Mouse (Mus musculus): Measurements from ENCODE around the gene Gm44790.
A peak's percentile ranks its signal among the peaks of the same experiment; 100 is the strongest.

Gene Gm44790

GRCm38 (mm10) chr6:86404100-86404861 is 22.2 kb upstream of the Gm44790 start, which contains the start of gene Tia1:
Tia1 (plus strand) TSS chr6:86404219.
- DNase-seq (ENCODE audit: low spot score) = peak; percentile 85

GRCm38 (mm10) chr6:86404996-86405395 is 21.5 kb upstream of the Gm44790 start:
- no peak for DNase-seq (ENCODE audit: low spot score)

- no peak for DNase-seq (ENCODE audit: low spot score)
These were observed 20.2 kb upstream of the Gm44790 start for GRCm38 (mm10) chr6:86406306-86406705.

DNA sequence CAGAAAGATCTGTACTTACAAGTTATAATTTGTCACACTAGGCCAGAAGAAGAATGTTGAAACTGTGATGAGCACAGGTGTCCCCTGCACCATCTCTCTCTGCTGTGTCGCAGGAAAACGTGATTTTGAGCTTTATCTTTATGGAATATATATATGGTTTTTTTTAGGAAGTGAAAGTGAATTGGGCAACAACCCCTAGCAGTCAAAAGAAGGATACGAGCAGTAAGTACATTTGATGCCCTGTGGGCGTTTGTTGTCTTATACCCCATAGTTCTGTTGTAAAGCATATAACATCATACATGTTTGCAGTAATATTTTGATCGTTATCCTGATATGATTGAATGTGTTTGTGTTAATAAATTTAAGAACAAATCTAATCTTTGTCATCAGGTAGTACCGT is 7.7 kb upstream of the Gm44790 start:
- no peak for DNase-seq (ENCODE audit: low spot score)

DNA sequence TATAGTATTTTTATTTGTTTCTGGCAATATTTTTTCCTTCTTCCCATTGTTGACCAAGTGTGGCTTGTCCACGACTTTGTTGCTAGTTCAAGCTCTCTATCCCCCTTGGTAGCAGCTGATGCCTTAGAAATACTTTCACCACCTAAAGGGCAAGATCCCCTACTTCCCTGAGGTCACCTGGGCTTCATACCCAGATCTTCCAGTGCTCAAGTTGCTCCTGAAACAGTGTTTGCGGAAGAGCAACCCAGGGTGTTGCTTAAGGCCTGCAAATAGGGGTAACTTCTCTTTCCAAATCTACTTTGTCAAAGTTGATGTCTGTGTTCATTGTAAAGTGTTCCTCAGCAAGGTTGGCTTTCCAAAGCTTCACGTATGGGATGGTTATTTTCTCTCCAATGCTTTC is 7.2 kb upstream of the Gm44790 start:
- DNase-seq (ENCODE audit: low spot score) = no peak

GRCm38 (mm10) chr6:86420491-86420890 is 6.0 kb upstream of the Gm44790 start:
- DNase-seq (ENCODE audit: low spot score) = no peak

DNA sequence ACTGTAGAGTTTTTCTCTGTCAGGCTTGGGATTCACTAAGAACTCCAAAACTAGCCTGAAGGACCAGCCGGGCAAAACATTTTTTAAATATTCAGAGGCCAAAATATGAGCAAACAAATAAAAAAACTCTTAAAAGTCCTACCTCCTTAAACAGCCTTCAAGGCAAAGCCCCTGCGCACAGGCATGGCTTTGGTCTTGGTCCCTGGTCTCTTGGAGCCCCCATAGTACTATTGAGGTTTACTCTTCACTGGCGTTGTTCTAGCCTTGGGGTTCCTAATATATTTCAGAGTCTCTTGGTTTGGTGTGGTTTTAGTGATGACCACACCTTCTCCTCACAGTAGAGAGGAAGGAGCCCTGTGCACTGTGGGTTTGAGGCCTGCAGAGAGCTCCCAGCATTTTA is 5.1 kb downstream of the Gm44790 start:
- no peak for DNase-seq (ENCODE audit: low spot score)

DNA sequence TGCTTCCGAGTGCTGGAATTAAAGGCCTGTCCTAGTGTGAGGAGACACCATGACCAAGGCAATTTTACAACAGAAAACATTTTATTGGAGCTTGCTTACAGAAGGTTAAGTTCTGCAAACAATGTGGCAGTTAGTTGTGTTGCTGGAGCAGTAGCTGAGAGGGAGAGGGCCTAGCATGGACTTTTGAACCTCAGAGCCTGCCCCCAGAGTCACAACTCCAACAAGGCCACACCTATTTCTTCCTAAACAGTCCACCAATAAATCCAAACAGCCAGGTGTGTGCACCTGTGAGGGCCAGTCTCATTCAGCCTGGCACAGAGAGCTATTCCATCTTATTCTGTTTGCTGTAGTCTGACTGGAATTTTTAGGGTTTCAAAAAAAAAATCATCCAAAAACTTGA is 7.2 kb downstream of the Gm44790 start:
- DNase-seq (ENCODE audit: low spot score) = no peak

- no peak for DNase-seq (ENCODE audit: low spot score)
These were observed 11.3 kb downstream of the Gm44790 start for GRCm38 (mm10) chr6:86437711-86438110.

DNA sequence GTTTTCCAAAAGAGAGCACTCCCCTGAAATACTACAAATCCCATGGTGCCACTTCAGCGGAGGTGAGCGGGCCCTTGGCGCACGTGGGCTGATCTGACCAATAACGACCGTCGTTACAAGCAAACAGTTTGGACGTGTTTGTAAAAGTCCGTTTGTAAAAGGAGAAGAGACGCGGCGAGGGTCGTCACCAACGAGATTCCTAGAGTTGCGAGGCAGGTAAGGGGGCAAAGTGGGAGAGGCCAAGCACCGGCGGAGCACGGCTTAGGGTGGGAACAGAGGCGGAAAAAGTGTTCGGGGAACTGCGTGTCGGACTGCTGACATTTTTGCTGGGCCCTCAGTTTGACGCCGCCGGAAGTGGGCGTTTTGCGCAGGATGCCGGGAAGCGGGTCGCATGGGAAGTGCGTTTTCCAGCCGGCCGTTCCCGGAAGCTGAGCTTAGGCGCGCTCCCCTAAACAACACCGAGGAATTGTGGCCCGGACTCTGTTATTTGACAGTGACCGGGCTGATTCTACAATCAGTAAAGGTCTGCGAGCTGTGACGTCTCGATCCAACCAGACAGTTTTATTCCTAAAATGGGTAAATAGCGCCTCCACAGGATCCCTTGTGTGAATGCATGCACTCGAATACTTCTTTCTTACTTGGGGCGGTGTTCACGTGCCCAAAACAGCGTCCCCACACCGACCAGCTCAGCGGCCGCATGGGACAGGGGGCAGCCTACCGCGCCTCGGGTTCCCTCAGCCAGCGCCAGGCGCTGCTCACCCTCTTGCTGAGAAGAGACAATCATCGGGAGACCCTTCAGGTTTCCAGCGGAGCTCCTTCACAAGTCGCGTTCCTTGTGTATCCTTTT is 12.0 kb downstream of the Gm44790 start, which contains the start of gene C87436:
TSS of gene C87436 (plus strand) at position 103 of the 847 bp plus-strand sequence.
- peak; percentile 92 for DNase-seq (ENCODE audit: low spot score)

DNA sequence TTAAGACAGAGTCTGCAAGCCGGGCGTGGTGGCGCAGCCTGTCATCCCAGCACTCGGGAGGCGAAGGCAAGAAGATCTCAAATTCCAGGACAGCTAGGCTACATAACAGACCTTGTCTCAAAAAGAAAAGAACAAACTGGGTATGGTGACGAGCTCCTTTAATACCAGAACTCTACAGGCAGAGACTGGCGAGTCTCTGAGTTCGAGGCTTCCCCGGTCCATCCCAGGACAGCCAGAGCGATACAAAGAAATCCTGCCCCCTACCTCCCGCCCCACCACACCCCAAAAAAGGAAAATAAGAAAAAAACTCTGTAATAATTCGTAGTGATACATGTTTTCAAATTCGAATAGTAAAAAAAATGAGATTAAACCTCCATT is 12.7 kb downstream of the Gm44790 start:
- DNase-seq (ENCODE audit: low spot score) = no peak

DNA sequence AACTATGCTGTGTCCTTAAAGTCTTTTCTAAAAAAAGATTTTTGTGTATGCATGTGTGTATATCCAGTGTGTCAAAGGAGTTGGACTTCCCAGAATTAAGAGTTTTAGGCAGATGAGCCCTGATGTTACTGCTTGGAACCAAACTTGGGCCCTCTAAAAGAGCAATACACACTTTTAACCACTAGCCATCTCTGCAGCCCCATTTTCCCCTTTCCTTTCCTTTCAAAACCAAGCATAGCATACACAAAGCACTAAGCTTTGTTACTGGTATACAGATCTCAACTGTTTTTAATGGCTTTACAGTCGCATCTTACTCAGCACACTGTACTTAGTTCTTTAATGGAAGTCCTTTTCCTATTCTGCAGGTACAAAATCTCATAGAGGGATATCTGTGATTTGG is 13.1 kb downstream of the Gm44790 start:
- DNase-seq (ENCODE audit: low spot score) = no peak

DNA sequence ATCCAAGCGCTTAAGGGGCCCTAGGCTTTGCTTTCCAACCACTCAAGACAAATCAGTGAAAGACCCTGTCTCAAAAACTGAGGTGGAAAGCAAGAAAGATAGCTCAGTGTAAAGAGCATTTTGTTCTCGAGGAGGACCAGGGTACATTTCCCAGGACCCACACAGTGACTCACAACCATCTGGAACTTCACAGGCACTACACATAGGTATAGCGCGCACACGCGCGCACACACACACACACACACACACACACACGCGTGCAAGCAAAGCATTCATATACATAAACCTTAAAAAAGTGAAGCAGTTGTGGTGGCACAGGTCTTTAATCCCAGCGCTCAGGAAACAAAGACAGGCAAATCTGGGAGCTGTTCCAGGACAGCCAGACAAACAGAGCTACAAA is 15.1 kb downstream of the Gm44790 start:
- no peak for DNase-seq (ENCODE audit: low spot score)

- no peak for DNase-seq (ENCODE audit: low spot score)
These were observed 19.1 kb downstream of the Gm44790 start for GRCm38 (mm10) chr6:86445551-86445950.

DNA sequence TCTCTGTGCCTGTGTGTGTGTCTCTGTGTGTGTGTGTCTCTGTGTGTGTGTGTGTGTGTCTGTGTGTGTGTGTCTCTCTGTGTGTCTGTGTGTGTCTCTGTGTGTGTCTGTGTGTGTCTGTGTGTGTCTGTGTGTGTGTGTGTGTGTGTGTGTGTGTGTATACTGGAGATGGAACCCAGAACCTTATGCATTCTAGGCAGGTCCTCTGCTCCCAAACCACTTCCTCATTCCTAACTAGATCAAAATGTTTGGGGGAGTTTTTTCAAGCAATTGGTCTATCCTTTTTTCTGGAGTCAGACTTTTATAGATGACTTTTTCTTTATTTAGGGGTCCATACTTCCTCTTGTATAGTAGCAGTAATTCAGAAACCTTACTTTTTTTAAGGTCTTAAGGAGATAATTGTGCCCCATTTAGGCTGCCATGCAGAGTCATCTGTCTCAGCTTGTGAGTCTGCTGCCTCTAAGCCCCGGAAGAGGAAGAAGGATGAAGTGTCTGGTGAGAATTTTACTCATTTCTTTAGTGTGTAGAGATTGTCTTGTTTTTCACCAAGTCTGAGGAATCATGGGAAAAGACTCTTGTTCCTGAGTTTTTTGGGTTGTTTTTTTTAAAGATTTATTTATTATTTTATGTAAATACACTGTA is 20.6 kb downstream of the Gm44790 start:
- DNase-seq (ENCODE audit: low spot score) = no peak

DNA sequence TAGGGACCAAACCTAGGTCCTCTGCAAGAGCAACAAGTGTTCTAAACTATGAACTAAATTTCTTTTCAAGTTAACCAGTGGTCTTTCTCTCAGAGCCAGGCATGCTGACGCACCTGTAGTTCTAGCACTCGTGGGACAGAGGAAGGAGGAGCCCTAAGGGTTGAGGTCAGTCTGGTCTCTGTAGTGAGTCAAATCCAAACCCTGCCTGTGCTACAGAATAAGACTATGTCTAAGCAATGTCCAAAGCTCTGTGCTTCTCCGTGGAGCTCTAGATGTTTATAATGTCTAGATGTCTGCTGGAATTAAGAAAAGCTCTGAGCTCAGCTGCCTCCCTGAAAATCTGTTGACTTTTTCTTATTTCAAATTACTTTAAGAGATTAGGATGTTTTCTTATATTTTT is 30.3 kb downstream of the Gm44790 start:
- no peak for DNase-seq (ENCODE audit: low spot score)

- no peak for DNase-seq (ENCODE audit: low spot score)
These were observed 36.6 kb downstream of the Gm44790 start for GRCm38 (mm10) chr6:86463079-86463478.

DNA sequence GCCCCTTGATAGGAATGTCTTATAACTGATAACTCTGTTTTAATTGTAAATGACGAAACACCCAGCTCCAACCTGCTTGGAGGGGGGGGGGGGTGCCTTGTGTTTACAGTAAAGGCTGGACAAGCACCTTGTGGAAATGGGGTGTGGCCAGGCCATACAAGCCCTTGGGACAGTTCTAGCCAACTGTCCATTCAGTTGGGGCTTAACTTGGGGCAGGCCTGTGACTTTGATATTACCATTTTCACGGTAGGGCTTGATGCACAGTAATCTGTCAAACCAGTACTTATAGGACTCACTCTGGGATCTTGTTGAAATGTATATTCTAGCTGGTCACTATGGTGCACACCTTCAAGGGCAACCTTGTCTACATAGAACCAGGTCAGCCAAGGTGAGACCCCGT is 44.9 kb downstream of the Gm44790 start:
- no peak for DNase-seq (ENCODE audit: low spot score)

- no peak for DNase-seq (ENCODE audit: low spot score)
These were observed 45.3 kb downstream of the Gm44790 start for GRCm38 (mm10) chr6:86471760-86472099.

DNA sequence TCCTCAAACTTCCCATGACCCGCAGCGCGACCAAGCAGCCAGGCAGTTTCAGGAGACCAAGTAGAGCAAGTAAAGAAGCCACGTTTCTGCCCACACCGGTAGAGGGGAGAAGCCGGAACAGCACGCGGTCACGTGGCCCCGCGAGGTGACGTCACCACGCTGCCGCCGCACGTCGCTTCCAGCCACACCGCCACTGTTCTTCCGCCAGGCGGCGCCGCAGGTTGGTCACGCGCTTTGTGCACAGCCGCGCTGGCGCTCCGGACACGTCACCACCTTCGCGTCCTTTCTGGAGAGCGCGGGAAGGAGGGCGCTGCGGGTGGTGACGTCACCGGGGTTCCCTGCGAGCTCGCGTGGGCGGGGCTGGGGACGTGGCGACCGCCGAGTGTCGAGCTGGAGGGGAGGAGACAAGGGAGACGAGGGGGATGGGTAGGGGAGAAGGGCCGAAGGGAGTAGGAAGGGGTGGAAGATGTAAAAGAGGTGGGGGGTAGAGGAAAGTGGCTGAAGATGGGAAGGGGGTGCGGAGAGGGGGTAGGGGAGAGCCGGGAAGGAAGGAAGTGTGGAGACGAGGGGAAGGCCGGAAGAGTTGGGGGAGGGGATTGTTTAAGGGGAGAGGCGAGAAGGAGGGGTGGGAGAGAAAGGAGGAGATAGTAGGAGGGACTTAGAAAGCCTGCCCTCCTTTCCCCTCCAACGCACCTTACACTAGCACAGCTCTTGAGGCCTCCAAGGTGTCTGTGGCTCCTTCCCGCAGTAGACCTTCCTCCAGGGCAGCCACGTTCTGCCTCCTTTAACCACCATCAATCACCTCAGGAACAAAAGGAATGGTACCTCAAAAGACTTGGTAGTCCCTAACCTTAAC is 45.9 kb downstream of the Gm44790 start:
- DNase-seq (ENCODE audit: low spot score) = peak; percentile 98

DNA sequence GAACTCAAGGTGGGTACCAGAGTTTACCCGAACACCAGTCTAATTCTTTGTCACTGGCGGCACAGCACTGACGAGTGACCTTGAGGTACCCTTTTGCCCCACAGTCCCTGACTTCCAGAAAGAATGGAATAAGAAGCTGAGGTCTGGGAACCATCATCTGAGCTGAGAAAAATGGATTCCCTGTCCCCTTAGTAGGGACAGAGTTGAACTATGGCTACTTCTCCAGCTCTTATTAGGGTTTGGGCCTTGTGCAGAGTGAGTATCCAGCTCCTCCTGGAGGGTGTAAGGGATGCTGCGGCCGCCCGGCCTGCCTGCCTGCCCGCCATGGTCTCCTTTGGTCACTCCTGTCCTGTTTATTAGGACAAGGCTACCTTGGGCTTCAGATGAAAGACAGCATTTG is 46.6 kb downstream of the Gm44790 start:
- DNase-seq (ENCODE audit: low spot score) = no peak

- no peak for DNase-seq (ENCODE audit: low spot score)
These were observed 47.6 kb downstream of the Gm44790 start for GRCm38 (mm10) chr6:86474072-86474471.

Measured in layer of hippocampus, adult 9-10 months (tissue).